Mouse (Mus musculus) ovary, postnatal 36 days (tissue): ENCODE measurements at regions not wholly inside any gene's neighbourhood (a gene's known extent, or its start where the extent isn't known, plus 50 kb on each side); places are given as distances from the start of the nearest gene placed in this dataset.

Experiments
- DNase-seq: peaks from one replicate; pipeline ENCODE4 v3.0.0; 2022; ENCODE audit warnings: low spot score, mixed read lengths

GRCm38 (mm10) chr8:103270815-103271553, 485.5 kb upstream of the Cdh11 start:
- no peak for DNase-seq

GRCm38 (mm10) chr8:103272305-103273079, 487.1 kb upstream of the Cdh11 start:
- no peak for DNase-seq

- DNase-seq: no peak
Observed at GRCm38 (mm10) chr8:103273476-103273875, 488.0 kb upstream of the Cdh11 start.

GRCm38 (mm10) chr8:103281801-103282200, 496.4 kb upstream of the Cdh11 start:
- no peak for DNase-seq

GRCm38 (mm10) chr8:103288561-103288974, 503.1 kb upstream of the Cdh11 start:
- no peak for DNase-seq

- DNase-seq: no peak
Observed at GRCm38 (mm10) chr8:103292896-103293295, 507.5 kb upstream of the Cdh11 start.

GRCm38 (mm10) chr8:103306476-103307183, 521.2 kb upstream of the Cdh11 start:
- DNase-seq: no peak

- DNase-seq: no peak
Observed at GRCm38 (mm10) chr8:103313576-103313975, 528.1 kb upstream of the Cdh11 start.

GRCm38 (mm10) chr8:103314279-103315022, 529.0 kb upstream of the Cdh11 start:
- no peak for DNase-seq

- no peak for DNase-seq
Observed at GRCm38 (mm10) chr8:103315742-103316141, 530.3 kb upstream of the Cdh11 start.

- DNase-seq: no peak
Observed at GRCm38 (mm10) chr8:103316691-103317091, 531.2 kb upstream of the Cdh11 start.

- no peak for DNase-seq
Observed at GRCm38 (mm10) chr8:103317149-103317725, 531.8 kb upstream of the Cdh11 start.

GRCm38 (mm10) chr8:103324016-103324665, 538.7 kb upstream of the Cdh11 start:
- DNase-seq: no peak

GRCm38 (mm10) chr8:103331415-103331814, 546.0 kb upstream of the Cdh11 start:
- DNase-seq: no peak

- DNase-seq: no peak
Observed at GRCm38 (mm10) chr8:103337314-103337713, 551.9 kb upstream of the Cdh11 start.

- DNase-seq: no peak
Observed at GRCm38 (mm10) chr8:103339042-103339441, 553.6 kb upstream of the Cdh11 start.

- no peak for DNase-seq
Observed at GRCm38 (mm10) chr8:103339951-103340350, 554.5 kb upstream of the Cdh11 start.

- no peak for DNase-seq
Observed at GRCm38 (mm10) chr8:103343891-103344290, 558.4 kb upstream of the Cdh11 start.

GRCm38 (mm10) chr8:103344871-103345270, 559.4 kb upstream of the Cdh11 start:
- no peak for DNase-seq

GRCm38 (mm10) chr8:103347158-103347871, 561.9 kb upstream of the Cdh11 start:
- DNase-seq: no peak
